Mouse (Mus musculus) E14TG2a.4 (cell line): Measurements from ENCODE around the gene Ptges3l.

Source experiments
- H3K27me3 ChIP-seq: 2 replicates; pipeline ENCODE4 v1.6.1; 2014; ENCODE audit warnings: low read length, control low read depth; ENCODE audit not compliant: insufficient read depth
- H3K36me3 ChIP-seq: 2 replicates; pipeline ENCODE4 v1.6.1; 2014; ENCODE audit warnings: low read length, control low read depth; ENCODE audit not compliant: insufficient read depth
- H3K4me1 ChIP-seq: replicated peaks from 2 replicates; pipeline ENCODE4 v1.6.1; 2014; ENCODE audit warnings: low read depth, low read length, control low read depth
- H3K4me3 ChIP-seq: replicated peaks from 2 replicates; pipeline ENCODE4 v1.5.1; 2014; ENCODE audit warnings: mild to moderate bottlenecking, low read length
- H3K9me3 ChIP-seq: 2 replicates; pipeline ENCODE4 v1.6.1; 2014; ENCODE audit warnings: low read length, control low read depth
- CTCF ChIP-seq: conservative IDR thresholded peaks from 2 replicates; pipeline ENCODE4 v1.5.1; 2014; ENCODE audit warnings: low read length
- NANOG ChIP-seq: IDR thresholded peaks from 2 replicates; pipeline ENCODE4 v1.6.1; 2014; ENCODE audit warnings: borderline replicate concordance, low read length, mixed read lengths
- POU5F1 ChIP-seq: IDR thresholded peaks from 2 replicates; pipeline ENCODE4 v1.6.1; 2014; ENCODE audit warnings: low read length, borderline replicate concordance

The Ptges3l gene

GRCm38 (mm10) chr11:101436916-101437315 is 11.8 kb upstream of the Ptges3l start:
- Histone ChIP-seq H3K4me1 (peaks cover 34% of the 10 kb centered on the region), H3K27me3 (no peaks in the 10 kb centered on the region), H3K36me3 (peaks cover 37% of the 10 kb centered on the region), H3K9me3 (no peaks in the 10 kb centered on the region), H3K4me3 (no peak overlapping the region)
- no peak for TF ChIP-seq CTCF
- TF ChIP-seq NANOG = peak; percentile 66; the same call in 1 of the 2 replicates
- TF ChIP-seq POU5F1 = no peak

DNA sequence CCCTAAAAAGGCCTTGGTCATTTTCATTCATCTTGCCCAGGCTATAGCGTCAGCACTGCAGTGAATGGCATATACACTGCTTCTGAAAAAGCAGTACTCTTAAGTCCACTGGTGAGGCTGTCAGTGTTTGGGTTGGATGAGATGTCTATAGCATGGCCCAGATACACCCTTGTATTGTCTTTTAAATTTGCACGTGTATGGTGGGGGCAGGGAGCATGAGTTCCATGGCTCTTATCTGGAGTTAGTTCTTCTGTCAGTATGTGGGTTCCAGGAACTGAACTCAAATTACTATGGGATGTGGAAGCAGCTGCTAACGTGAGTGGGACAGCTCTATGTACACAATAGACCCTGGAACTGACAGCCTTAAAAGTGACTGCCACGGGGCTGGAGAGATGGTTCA is 10.7 kb upstream of the Ptges3l start:
- Histone ChIP-seq H3K36me3 (peaks cover 48% of the 10 kb centered on the region), H3K9me3 (no peaks in the 10 kb centered on the region), H3K4me3 (no peak overlapping the region), H3K27me3 (no peaks in the 10 kb centered on the region), H3K4me1 (peaks cover 39% of the 10 kb centered on the region)
- TF ChIP-seq CTCF (no peak), POU5F1 (no peak), NANOG (no peak)

DNA sequence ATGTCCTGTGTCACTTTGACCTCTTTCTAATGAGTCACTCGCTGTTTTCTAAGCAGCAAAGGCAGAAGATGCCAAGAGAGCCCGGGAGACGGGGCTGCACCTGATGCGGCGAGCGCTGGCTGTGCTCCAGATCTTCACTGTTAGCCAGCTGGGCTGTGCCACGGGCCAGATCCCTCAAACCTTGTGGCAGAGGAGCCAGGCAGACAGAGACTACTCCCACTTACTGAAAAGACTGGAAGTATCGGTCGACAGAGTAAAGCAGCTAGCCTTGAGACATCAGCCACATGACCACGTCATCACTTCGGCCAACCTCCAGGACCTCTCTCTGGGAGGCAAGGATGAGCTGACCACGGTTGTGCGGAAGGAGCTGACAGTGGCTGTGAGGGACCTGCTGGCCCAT is 8.3 kb upstream of the Ptges3l start:
- H3K9me3 ChIP-seq = no peaks in the 10 kb centered on the region
- TF ChIP-seq CTCF (no peak), POU5F1 (no peak), NANOG (no peak)
- no peak overlapping the region for H3K4me3 ChIP-seq
- no peaks in the 10 kb centered on the region for H3K27me3 ChIP-seq
- H3K4me1 ChIP-seq = peaks cover 44% of the 10 kb centered on the region
- peaks cover 68% of the 10 kb centered on the region for H3K36me3 ChIP-seq

- Histone ChIP-seq H3K27me3 (peaks cover under 1% of the 10 kb centered on the region; the same call in 1 of the 2 replicates), H3K4me3 (no peak overlapping the region), H3K36me3 (peaks cover 72% of the 10 kb centered on the region), H3K4me1 (peaks cover 37% of the 10 kb centered on the region), H3K9me3 (no peaks in the 10 kb centered on the region)
- TF ChIP-seq CTCF = no peak
- TF ChIP-seq NANOG = no peak
- TF ChIP-seq POU5F1 = no peak
These were observed 6.2 kb upstream of the Ptges3l start for GRCm38 (mm10) chr11:101431327-101431726.

- TF ChIP-seq CTCF (no peak), POU5F1 (no peak)
- Histone ChIP-seq H3K36me3 (peaks cover 27% of the 10 kb centered on the region), H3K27me3 (peaks cover 6% of the 10 kb centered on the region; the same call in 1 of the 2 replicates), H3K9me3 (no peaks in the 10 kb centered on the region), H3K4me1 (peaks cover 37% of the 10 kb centered on the region), H3K4me3 (peak overlapping the region; percentile 99)
These were observed 1.0 kb upstream of the Ptges3l start for GRCm38 (mm10) chr11:101426165-101426564.

- TF ChIP-seq CTCF (no peak), NANOG (no peak), POU5F1 (no peak)
- Histone ChIP-seq H3K4me3 (peak within 1 kb of the TSS; percentile 99), H3K4me1 (peaks cover 41% of the 10 kb centered on the region), H3K27me3 (peaks cover 6% of the 10 kb centered on the region; the same call in 1 of the 2 replicates), H3K36me3 (peaks cover 8% of the 10 kb centered on the region), H3K9me3 (no peaks in the 10 kb centered on the region)
These were observed 855 bp downstream of the Ptges3l start, which contains the start of gene Gm27029 for GRCm38 (mm10) chr11:101424105-101424851. Gene Gm27029 (minus strand): TSS chr11:101424796.

- H3K4me1 ChIP-seq = peaks cover 55% of the 10 kb centered on the region
- no peaks in the 10 kb centered on the region for H3K9me3 ChIP-seq
- no peak for TF ChIP-seq CTCF
- TF ChIP-seq NANOG = no peak
- no peak for TF ChIP-seq POU5F1
- H3K36me3 ChIP-seq = peaks cover 3% of the 10 kb centered on the region; the same call in 1 of the 2 replicates
- H3K27me3 ChIP-seq = no peaks in the 10 kb centered on the region
- H3K4me3 ChIP-seq = no peak overlapping the region
These were observed 5.0 kb downstream of the Ptges3l start for GRCm38 (mm10) chr11:101420148-101420547.

GRCm38 (mm10) chr11:101419610-101420009 is 5.5 kb downstream of the Ptges3l start:
- TF ChIP-seq POU5F1 (no peak), CTCF (no peak; the same call in 1 of the 2 replicates), NANOG (no peak)

More at GRCm38 (mm10) chr11:101419610-101420009, 5.5 kb downstream of the Ptges3l start:
- Histone ChIP-seq H3K4me3 (no peak overlapping the region), H3K9me3 (no peaks in the 10 kb centered on the region), H3K27me3 (no peaks in the 10 kb centered on the region), H3K36me3 (peaks cover 9% of the 10 kb centered on the region; the same call in 1 of the 2 replicates), H3K4me1 (peaks cover 54% of the 10 kb centered on the region)
